Mouse (Mus musculus) retina, adult 2 months (tissue): Measurements from ENCODE around the gene Mcu.

Experiments used
- DNase-seq: peaks from one replicate; pipeline ENCODE4 v3.0.0-alpha.2; 2012; ENCODE audit warnings: low read depth, low spot score

Gene Mcu

DNA sequence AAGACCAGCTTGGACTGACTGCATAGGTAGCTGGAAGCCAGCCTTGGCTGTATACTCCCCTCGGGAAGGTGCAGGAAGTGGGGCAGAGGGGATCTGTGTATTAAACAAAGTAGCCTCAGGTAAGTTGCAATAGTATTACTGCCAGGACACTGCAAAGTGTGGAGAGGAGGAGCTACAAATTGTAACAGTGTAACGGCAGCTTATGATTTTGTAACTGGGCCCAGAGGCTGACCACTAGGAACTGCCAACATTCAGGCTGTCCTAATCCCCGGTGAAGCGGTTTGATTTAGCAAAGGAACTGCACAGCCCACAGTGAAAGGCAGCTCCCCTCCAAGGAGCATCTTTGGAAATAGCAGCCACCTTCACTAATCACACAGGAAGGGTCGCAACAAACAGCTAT lies 3.2 kb downstream of the Mcu start:
- no peak for DNase-seq

GRCm38 (mm10) chr10:59604879-59605464 lies 11.5 kb downstream of the Mcu start:
- DNase-seq, result no peak

- no peak for DNase-seq
Observed at GRCm38 (mm10) chr10:59603843-59604242, 12.6 kb downstream of the Mcu start.

GRCm38 (mm10) chr10:59602891-59603290 lies 13.6 kb downstream of the Mcu start:
- no peak for DNase-seq

- no peak for DNase-seq
Observed at GRCm38 (mm10) chr10:59602043-59602442, 14.4 kb downstream of the Mcu start.

GRCm38 (mm10) chr10:59600516-59600915 lies 16.0 kb downstream of the Mcu start:
- no peak for DNase-seq

DNA sequence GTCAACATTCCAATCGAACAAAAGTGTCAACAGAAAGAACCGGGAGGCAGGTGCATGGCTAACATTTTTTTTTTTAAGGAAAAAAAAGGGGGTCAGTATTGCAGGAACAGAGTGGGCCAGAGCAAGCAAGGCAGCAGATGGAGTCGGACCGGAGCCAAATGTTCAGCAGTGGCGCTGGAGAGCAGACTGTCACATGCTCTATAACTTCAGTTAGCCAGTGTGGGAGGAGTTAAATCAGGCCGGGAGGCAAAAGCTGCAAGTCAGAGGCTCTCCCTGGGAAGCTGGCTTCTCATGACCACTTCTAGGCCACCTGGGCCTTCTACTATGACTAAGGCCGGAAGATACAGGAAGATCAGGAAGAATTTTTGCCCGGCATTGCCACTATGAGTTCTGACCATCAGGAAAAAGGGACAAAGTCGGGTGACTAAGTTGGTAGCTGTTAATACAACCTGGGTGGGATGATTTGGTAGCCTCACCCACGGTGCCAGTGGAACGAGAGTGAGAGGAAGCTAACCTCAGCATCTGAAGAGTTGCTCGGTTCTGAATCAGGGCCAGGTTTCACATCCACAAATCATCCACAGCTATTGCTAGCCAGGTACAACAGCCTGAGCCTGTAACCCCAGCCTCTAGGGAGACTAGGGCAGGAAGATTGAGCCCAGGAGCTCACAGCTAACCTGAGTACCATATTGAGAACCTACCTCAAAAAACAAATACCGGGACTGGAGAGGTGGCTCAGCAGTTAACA lies 22.5 kb downstream of the Mcu start:
- no peak for DNase-seq

DNA sequence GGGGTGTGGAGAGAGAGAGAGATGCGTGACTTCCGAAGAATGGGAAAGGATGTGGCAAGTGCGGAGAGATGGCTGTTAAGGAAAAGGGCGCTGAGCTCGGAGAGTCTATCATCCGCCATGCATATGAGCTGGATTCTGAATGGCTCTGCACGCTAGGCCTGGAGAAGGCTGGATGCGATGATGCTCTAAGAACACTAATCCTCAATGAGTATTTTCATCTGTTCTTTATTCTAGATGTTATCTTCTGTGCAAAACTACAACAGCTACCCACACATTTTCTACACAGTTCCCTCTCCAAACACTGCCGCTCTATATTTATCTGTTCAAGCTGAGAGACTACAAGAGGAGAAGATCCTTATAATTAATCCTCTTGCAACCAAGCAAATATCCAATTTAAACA lies 25.9 kb downstream of the Mcu start:
- DNase-seq, result no peak

DNA sequence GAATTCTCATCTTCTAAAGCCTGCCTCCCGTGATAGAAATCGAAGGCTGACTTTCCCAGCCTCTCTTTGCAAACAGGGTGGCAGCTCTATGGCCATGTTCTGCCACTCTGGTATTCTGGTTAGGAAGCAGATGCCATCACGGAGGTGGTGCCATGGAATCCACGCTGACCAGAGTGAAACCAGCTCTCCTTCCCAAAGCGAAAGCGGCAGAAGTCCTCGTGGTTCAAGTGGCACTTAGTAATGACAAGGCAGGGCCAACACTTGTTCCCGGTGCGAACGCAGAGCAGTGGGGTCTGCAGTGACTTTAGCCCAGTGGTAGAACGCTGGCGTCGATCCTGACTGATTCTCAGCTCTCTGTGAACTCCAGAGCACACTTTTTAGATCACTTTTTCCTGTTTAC lies 26.6 kb downstream of the Mcu start:
- no peak for DNase-seq

DNA sequence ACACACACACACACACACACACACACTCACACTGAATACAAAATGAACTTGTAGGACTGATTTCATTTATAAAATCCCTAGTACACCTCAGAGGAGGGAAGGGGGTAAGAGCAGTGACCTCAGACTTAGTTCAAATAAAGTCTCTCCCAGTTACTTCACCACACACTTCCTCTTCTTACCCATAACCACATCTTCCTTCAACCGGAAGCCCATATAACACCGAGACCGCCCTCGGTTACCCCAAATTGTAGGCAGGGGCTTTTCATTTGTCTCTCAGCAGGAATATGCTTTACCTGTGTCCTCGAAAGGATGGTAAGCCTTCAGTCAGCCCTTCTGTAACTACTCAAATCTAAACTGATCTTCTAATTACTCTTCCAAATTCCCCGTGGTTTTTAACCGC lies 27.1 kb downstream of the Mcu start:
- DNase-seq, result no peak

- DNase-seq, result no peak
Observed at GRCm38 (mm10) chr10:59588135-59588534, 28.4 kb downstream of the Mcu start.

- no peak for DNase-seq
Observed at GRCm38 (mm10) chr10:59586821-59587220, 29.7 kb downstream of the Mcu start.

- DNase-seq, result no peak
Observed at GRCm38 (mm10) chr10:59585621-59586020, 30.9 kb downstream of the Mcu start.

DNA sequence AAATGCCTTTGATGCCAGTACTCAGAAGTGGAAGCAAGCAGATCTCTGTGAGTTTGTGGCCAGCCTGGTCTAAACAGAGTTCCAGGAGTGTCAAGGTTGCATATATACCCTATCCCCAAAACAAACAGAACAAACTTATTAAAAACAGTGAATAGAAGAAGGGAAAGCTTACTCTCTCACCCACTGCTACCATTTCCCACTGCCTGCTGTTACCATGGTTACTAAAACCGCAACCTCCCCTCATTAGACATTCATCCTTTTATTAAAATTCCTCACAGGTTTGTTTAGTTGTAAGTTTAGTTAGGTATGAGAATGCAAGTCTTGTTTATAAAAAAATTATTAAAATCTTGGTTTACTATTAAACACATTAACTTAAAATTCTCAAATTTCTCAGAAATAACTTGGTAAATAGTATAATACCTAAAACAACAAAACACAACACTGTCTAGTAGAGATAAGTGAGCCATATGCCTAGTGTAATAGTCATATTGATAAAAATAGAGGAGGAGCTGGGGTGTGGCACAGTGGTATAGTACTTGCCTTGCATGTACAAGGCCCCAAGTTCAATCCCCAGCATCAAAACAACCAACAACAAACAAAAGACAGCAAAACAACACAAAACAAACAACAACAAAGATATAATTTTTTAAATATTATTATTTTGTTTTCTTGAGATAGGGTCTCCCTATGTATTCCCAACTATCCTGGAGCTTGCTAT lies 34.5 kb downstream of the Mcu start:
- no peak for DNase-seq

- no peak for DNase-seq
Observed at GRCm38 (mm10) chr10:59580593-59581149, 35.8 kb downstream of the Mcu start.

- no peak for DNase-seq
Observed at GRCm38 (mm10) chr10:59579645-59580044, 36.8 kb downstream of the Mcu start.

DNA sequence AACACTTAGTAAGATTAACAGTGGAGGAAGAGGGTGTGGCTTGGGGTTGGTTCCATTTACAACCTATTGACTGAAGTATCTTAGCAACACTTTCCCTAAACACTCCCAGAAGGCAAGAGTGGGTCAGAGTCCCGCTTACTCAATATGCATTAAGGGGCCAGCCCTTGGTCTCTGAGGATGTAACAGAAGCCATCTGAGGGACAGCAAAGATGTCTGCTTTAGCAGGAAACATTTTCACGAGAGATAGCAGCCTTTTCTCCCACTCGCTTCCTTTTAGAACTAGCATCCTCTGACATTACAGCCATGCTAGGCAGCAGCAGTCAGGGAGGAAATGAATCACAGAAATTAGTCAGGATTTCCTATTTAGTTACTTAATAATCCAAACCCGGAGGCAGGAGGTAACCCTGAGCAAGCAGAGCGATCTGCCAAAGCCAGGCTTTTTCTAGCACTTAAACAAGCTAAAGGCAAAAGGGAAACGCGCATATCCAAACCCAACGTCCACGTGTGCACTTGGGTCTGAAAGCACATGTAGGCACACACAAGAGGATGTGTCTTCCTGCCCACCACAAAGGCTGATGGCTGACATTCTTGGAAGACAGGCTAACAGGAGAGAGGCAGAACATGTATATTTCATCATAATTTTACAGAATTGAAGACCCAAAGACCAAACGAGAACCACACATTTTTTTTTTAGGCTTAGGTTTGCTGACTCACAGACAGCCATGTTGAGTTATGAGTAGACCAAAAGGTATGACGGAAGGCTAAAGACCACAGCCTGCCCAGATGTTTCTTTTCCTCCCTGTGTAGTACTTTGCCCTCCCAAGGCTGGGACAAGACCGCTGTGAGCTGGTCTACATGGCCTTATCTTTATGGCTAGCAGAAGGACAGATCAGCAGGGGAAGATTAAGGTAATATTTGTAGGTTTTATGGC lies 38.4 kb downstream of the Mcu start:
- no peak for DNase-seq

- DNase-seq, result no peak
Observed at GRCm38 (mm10) chr10:59576305-59576704, 40.2 kb downstream of the Mcu start.

DNA sequence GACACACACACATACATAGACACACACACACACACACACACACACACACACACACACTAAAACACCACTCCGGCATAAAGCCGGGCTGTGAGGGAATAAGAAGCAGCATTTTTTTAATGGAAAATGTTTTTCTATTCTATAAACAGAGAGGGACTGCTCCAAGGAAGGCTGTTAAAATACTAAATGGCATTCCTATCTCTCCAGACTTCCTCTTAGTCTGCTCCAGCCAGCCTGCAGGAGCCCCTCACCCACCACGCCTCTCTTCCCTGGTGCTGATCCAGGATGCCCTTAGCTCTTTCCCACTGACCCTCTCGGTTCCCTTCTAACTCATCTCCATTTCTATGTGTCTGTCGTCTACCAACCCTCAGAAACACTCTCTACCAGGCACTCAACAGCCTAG lies 44.5 kb downstream of the Mcu start:
- DNase-seq, result no peak

- DNase-seq, result no peak
Observed at GRCm38 (mm10) chr10:59571273-59571672, 45.2 kb downstream of the Mcu start.

GRCm38 (mm10) chr10:59570780-59571179 lies 45.7 kb downstream of the Mcu start:
- no peak for DNase-seq

- DNase-seq, result no peak
Observed at GRCm38 (mm10) chr10:59570360-59570759, 46.1 kb downstream of the Mcu start.
